Mouse (Mus musculus): ENCODE results near the gene Copb1. TPM values are rescaled to one million over a fixed set of nuclear protein-coding genes. Genes with fewer than 3 reads are reported as not detected.

The Copb1 gene
- total RNA-seq, 2 experiments from 2014 or later, result 6.4 to 44.9 TPM

DNA sequence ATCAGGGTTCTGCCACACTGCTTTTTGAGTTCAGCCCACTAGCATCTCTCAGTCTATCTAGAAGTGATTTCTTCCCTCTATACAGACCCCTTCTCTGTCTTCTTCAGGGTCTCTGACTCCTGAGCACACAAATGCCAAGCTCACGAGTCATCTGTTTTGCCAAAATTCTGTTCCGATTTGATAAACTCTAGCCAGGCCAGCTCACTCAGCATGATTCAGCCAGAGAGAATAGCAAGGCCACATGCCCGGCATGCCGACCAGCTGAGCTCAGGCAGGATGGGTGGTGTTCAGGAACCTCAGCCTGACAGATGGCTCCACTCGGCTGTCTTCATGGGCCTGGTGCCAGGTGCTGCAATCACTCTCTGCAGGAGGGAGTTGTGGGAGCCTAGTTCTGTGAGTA lies 73.1 kb downstream of the Copb1 start:
- 0 out of 2 replicates have a peak, but pooled peaks have one; percentile 10 for ATAC-seq (replicated peaks; ENCODE audit: low FRiP score, poor library complexity, severe bottlenecking)

DNA sequence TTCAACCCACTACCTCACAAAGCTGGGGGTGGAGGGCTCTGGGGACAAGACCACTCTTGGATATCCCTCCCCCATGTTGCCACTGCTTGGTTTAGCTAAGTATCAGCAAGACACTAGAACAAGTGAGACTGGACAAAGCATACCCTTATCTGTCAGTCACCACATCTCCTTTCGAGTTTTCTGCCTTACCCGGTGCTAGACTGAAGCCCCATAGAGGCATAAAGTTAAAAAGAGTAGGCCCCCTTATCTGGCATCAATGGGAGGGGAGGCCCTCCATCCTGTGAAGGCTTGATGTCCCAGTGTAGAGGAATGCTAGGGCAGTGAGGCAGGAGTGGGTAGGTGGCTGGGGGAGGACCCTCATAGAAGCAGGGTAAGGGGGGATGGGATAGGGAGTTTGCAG lies 77.9 kb downstream of the Copb1 start:
- ATAC-seq (replicated peaks; ENCODE audit: low FRiP score, poor library complexity, severe bottlenecking), result no peak

DNA sequence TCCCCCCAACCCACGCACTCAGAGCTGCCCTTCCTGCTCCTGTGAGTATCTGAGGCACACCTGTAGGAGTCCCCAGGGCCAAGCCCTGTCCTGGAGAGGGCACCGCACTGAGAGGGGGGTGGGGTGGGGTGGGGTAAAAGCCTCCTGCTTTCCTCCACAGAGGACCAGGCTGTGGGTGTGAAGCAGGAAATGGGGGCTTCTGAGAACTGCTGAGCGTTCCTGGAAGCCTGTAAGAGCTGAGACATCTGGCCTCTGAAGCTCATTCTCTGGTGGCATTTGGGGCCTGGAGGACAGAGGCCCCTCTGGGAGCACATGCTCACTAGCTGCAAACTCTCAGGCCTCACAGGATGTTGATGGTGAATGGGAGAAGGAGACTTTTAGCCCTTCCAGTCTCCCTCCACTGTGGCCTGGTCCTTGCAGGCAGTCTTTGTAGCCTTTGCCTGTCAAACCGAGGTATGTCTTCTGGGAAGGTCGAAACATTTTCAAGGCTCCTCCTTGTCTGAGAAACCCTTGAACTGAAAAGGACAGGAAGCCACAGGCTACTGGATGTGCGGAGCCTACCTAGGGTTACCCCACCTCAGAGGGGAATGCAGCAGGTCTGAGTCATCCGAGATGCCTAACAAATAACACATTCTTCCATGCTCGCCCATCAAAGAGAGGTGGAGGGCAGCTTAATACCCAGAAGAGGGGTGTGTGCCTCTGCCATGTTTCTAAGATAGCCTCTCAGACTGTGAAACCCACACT lies 83.0 kb downstream of the Copb1 start:
- no peak for ATAC-seq (replicated peaks; ENCODE audit: low FRiP score, poor library complexity, severe bottlenecking)

DNA sequence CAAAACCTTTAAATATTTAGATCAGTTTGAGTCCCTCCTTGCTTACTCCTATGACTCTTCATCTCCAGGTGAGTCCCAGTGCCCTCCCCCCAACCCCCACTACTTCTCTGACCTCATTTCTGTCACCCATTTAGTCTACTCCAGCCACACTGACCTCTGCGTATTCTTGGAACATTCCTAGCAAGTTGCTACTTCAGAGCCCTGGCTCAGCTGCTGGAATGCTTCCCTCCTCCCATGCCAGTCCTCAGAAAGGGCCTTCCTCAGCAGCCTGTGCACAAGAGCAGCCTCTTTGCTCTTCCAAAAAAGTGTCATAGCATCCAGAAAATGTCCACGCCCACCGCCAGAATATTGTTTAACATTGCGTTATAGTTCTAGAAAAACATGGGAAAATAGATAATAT lies 84.5 kb downstream of the Copb1 start:
- no peak for ATAC-seq (replicated peaks; ENCODE audit: low FRiP score, poor library complexity, severe bottlenecking)

DNA sequence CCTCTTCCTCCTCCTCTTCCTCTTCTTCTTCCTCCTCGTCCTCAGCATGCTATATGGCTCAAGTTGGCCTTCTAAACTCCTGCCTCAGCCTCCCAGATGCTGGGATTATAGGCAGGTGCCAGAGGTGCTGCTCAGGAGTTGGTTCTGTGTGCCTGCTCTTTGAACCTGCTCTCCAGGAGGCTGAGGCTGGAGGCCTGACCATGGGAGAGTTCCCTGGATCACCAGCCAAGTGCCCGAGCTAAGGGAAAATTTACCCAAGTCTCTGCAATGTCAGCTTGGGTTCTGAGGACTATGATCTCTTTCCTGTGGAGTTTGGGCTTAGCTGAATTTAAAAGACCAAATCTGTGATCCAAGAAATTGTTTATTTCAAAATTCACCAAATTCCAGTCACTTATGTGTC lies 85.1 kb downstream of the Copb1 start:
- no peak for ATAC-seq (replicated peaks; ENCODE audit: low FRiP score, poor library complexity, severe bottlenecking)

Other genes with a start within 250 kb of the Copb1 start
- 1.7 and 6.1 TPM in 2 replicates for gene Rras2, start 136.9 kb downstream of the Copb1 start, total RNA-seq (2015; ENCODE audit: low replicate concordance)
- gene Rras2, start 136.9 kb downstream of the Copb1 start, total RNA-seq (2017; ENCODE audit: low replicate concordance), result 0.98 and 1.2 TPM in 2 replicates
- gene Psma1, start 21.4 kb upstream of the Copb1 start, total RNA-seq (2015; ENCODE audit: low replicate concordance), result 183 and 212 TPM in 2 replicates
- 102 and 114 TPM in 2 replicates for gene Psma1, start 21.4 kb upstream of the Copb1 start, total RNA-seq (2017; ENCODE audit: low replicate concordance)
- gene Pde3b, start 160.6 kb upstream of the Copb1 start, total RNA-seq (2015; ENCODE audit: low replicate concordance), result 1.1 and 3.4 TPM in 2 replicates
- 1.4 and 10.1 TPM in 2 replicates for gene Pde3b, start 160.6 kb upstream of the Copb1 start, total RNA-seq (2017; ENCODE audit: low replicate concordance)

Measured in erythroid progenitor cell, adult 5-6 weeks (primary cell).